Mouse (Mus musculus) stomach, postnatal 0 days (tissue): Measurements from ENCODE around the gene Fgfr2.

ENCODE experiments used
- CTCF ChIP-seq: IDR thresholded peaks from 2 replicates; pipeline ENCODE4 v1.5.1; 2016; ENCODE audit warnings: antibody characterized with exemption, low read depth, mild to moderate bottlenecking, moderate library complexity
- EP300 ChIP-seq: optimal IDR thresholded peaks from 2 replicates; pipeline ENCODE3; 2016; ENCODE audit warnings: antibody characterized with exemption

DNA sequence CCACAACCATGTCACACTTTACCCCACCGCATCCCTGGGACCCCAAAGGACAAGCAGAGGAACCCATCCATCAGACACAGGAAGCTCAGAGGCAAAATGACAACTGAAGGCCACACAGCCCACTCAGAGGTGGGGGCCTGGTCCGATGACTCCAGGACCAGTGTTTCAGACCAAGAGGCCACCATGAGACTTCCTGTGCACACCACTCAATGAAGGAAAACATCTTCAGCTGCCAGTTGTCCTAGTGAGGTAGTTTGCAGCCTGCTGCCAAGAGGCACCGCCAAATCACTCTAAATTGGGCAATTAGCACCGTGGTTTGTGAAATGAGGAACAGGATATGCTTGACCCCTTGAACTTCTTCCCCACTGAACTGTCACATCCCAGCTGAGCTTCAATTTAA is 764.4 kb downstream of the Fgfr2 start:
- TF ChIP-seq CTCF = no peak
- no peak for TF ChIP-seq EP300
